Mouse (Mus musculus): Measurements from ENCODE around the gene Dppa1. TPM values are rescaled to one million over a fixed set of nuclear protein-coding genes. Genes with fewer than 3 reads are reported as not detected.
"Not testable (repeated sequence)": the region's sequence is repeated elsewhere in the genome, so short reads cannot be mapped to it uniquely, and the experiment has no call there.

Dppa1 gene
- polyA plus RNA-seq (2014; fragmentation: Nextera tagmentation; extraction: Ambion mirVana), result not detected in 2 replicates

GRCm38 (mm10) chr11:46629211-46629795 lies at the start of gene Dppa1:
Gene Dppa1 (minus strand): TSS chr11:46629261.
- no peak for ATAC-seq (ENCODE audit: low read depth)

GRCm38 (mm10) chr11:46667938-46668337 lies 38.9 kb upstream of the Dppa1 start:
- no peak for DNase-seq (ENCODE audit: low spot score)
- H3K4me1 ChIP-seq (ENCODE audit: control insufficient read depth, insufficient read depth, low read length), result no peaks in the 10 kb centered on the region
- H3K27ac ChIP-seq (replicated peaks; ENCODE audit: low read depth, low read length), result no peak overlapping the region
- H3K4me3 ChIP-seq (ENCODE audit: low read depth, low read length), result no peak overlapping the region
- H3K36me3 ChIP-seq (ENCODE audit: control insufficient read depth, insufficient read depth, low read length), result no peaks in the 10 kb centered on the region
- H3K9me3 ChIP-seq (ENCODE audit: control insufficient read depth, low read length), result no peaks in the 10 kb centered on the region
- H3K27me3 ChIP-seq (replicated peaks; ENCODE audit: control insufficient read depth, insufficient read depth, low read length), result no peaks in the 10 kb centered on the region
- H3K4me2 ChIP-seq (ENCODE audit: low read depth, low read length), result no peak overlapping the region
- no peak for ATAC-seq (ENCODE audit: low read depth)
- H3K9ac ChIP-seq (ENCODE audit: low read depth, low read length), result no peak overlapping the region
- 64% methylated on average over 2 of the region's 2 CpGs for WGBS

More at GRCm38 (mm10) chr11:46629211-46629795, at the start of gene Dppa1:
- WGBS, result 40% methylated on average over 2 of the region's 2 CpGs
- H3K27ac ChIP-seq (replicated peaks; ENCODE audit: low read depth, low read length), result no peak within 1 kb of the TSS
- H3K4me2 ChIP-seq (ENCODE audit: low read depth, low read length), result no peak within 1 kb of the TSS
- H3K36me3 ChIP-seq (ENCODE audit: control insufficient read depth, insufficient read depth, low read length), result no peaks in the 10 kb centered on the region
- no peaks in the 10 kb centered on the region for H3K9me3 ChIP-seq (ENCODE audit: control insufficient read depth, low read length)
- H3K27me3 ChIP-seq (replicated peaks; ENCODE audit: control insufficient read depth, insufficient read depth, low read length), result no peaks in the 10 kb centered on the region
- DNase-seq (ENCODE audit: low spot score), result peak; percentile 1
- H3K4me1 ChIP-seq (ENCODE audit: control insufficient read depth, insufficient read depth, low read length), result no peaks in the 10 kb centered on the region
- H3K4me3 ChIP-seq (ENCODE audit: low read depth, low read length), result no peak within 1 kb of the TSS
- H3K9ac ChIP-seq (ENCODE audit: low read depth, low read length), result no peak within 1 kb of the TSS

- H3K9me3 ChIP-seq (ENCODE audit: control insufficient read depth, low read length), result no peaks in the 10 kb centered on the region
- no peak overlapping the region for H3K27ac ChIP-seq (replicated peaks; ENCODE audit: low read depth, low read length)
- no peak overlapping the region for H3K4me2 ChIP-seq (ENCODE audit: low read depth, low read length)
- 93% methylated on average over 3 of the region's 3 CpGs for WGBS
- H3K27me3 ChIP-seq (replicated peaks; ENCODE audit: control insufficient read depth, insufficient read depth, low read length), result no peaks in the 10 kb centered on the region
- no peak overlapping the region for H3K9ac ChIP-seq (ENCODE audit: low read depth, low read length)
- DNase-seq (ENCODE audit: low spot score) (no peak), ATAC-seq (ENCODE audit: low read depth) (no peak)
- no peaks in the 10 kb centered on the region for H3K4me1 ChIP-seq (ENCODE audit: control insufficient read depth, insufficient read depth, low read length)
- H3K4me3 ChIP-seq (ENCODE audit: low read depth, low read length), result no peak overlapping the region
- H3K36me3 ChIP-seq (ENCODE audit: control insufficient read depth, insufficient read depth, low read length), result no peaks in the 10 kb centered on the region
These were observed 38.0 kb upstream of the Dppa1 start for GRCm38 (mm10) chr11:46667105-46667504.

GRCm38 (mm10) chr11:46665599-46666522 lies 36.8 kb upstream of the Dppa1 start:
- no peaks in the 10 kb centered on the region for H3K4me1 ChIP-seq (ENCODE audit: control insufficient read depth, insufficient read depth, low read length)
- no peak overlapping the region for H3K27ac ChIP-seq (replicated peaks; ENCODE audit: low read depth, low read length)
- ATAC-seq (ENCODE audit: low read depth) (no peak), DNase-seq (ENCODE audit: low spot score) (peak; percentile 40)
- no peaks in the 10 kb centered on the region for H3K27me3 ChIP-seq (replicated peaks; ENCODE audit: control insufficient read depth, insufficient read depth, low read length)
- H3K36me3 ChIP-seq (ENCODE audit: control insufficient read depth, insufficient read depth, low read length), result no peaks in the 10 kb centered on the region
- H3K9ac ChIP-seq (ENCODE audit: low read depth, low read length), result no peak overlapping the region
- WGBS, result 54% methylated on average over 6 of the region's 6 CpGs
- no peak overlapping the region for H3K4me2 ChIP-seq (ENCODE audit: low read depth, low read length)
- no peak overlapping the region for H3K4me3 ChIP-seq (ENCODE audit: low read depth, low read length)
- H3K9me3 ChIP-seq (ENCODE audit: control insufficient read depth, low read length), result no peaks in the 10 kb centered on the region

- no peak for DNase-seq (ENCODE audit: low spot score)
- Histone ChIP-seq H3K36me3 (ENCODE audit: control insufficient read depth, insufficient read depth, low read length) (no peaks in the 10 kb centered on the region), H3K9ac (ENCODE audit: low read depth, low read length) (no peak overlapping the region), H3K9me3 (ENCODE audit: control insufficient read depth, low read length) (no peaks in the 10 kb centered on the region), H3K4me3 (ENCODE audit: low read depth, low read length) (no peak overlapping the region), H3K27ac (replicated peaks; ENCODE audit: low read depth, low read length) (no peak overlapping the region), H3K27me3 (replicated peaks; ENCODE audit: control insufficient read depth, insufficient read depth, low read length) (no peaks in the 10 kb centered on the region), H3K4me2 (ENCODE audit: low read depth, low read length) (no peak overlapping the region), H3K4me1 (ENCODE audit: control insufficient read depth, insufficient read depth, low read length) (no peaks in the 10 kb centered on the region)
- ATAC-seq (ENCODE audit: low read depth), result no peak
- 63% methylated on average over 4 of the region's 4 CpGs for WGBS
These were observed 34.2 kb upstream of the Dppa1 start for GRCm38 (mm10) chr11:46663215-46663614.

- ATAC-seq (ENCODE audit: low read depth), result no peak
- 88% methylated on average over 3 of the region's 3 CpGs for WGBS
These were observed 23.4 kb upstream of the Dppa1 start for GRCm38 (mm10) chr11:46652476-46652875.

GRCm38 (mm10) chr11:46649655-46650054 lies 20.6 kb upstream of the Dppa1 start:
- H3K27me3 ChIP-seq (replicated peaks; ENCODE audit: control insufficient read depth, insufficient read depth, low read length); H3K4me1 ChIP-seq (ENCODE audit: control insufficient read depth, insufficient read depth, low read length); ATAC-seq (ENCODE audit: low read depth); DNase-seq (ENCODE audit: low spot score); H3K36me3 ChIP-seq (ENCODE audit: control insufficient read depth, insufficient read depth, low read length); H3K27ac ChIP-seq (replicated peaks; ENCODE audit: low read depth, low read length); H3K9ac ChIP-seq (ENCODE audit: low read depth, low read length); H3K4me2 ChIP-seq (ENCODE audit: low read depth, low read length); H3K9me3 ChIP-seq (ENCODE audit: control insufficient read depth, low read length); H3K4me3 ChIP-seq (ENCODE audit: low read depth, low read length): not testable (repeated sequence)
- WGBS, result 47% methylated on average over 3 of the region's 3 CpGs

More at GRCm38 (mm10) chr11:46652476-46652875, 23.4 kb upstream of the Dppa1 start:
- H3K4me2 ChIP-seq (ENCODE audit: low read depth, low read length), result no peak overlapping the region
- DNase-seq (ENCODE audit: low spot score), result no peak
- H3K27me3 ChIP-seq (replicated peaks; ENCODE audit: control insufficient read depth, insufficient read depth, low read length), result no peaks in the 10 kb centered on the region
- H3K4me1 ChIP-seq (ENCODE audit: control insufficient read depth, insufficient read depth, low read length), result no peaks in the 10 kb centered on the region
- H3K9ac ChIP-seq (ENCODE audit: low read depth, low read length), result no peak overlapping the region
- H3K9me3 ChIP-seq (ENCODE audit: control insufficient read depth, low read length), result no peaks in the 10 kb centered on the region
- H3K36me3 ChIP-seq (ENCODE audit: control insufficient read depth, insufficient read depth, low read length), result no peaks in the 10 kb centered on the region
- H3K27ac ChIP-seq (replicated peaks; ENCODE audit: low read depth, low read length), result no peak overlapping the region
- no peak overlapping the region for H3K4me3 ChIP-seq (ENCODE audit: low read depth, low read length)

- no peak overlapping the region for H3K4me3 ChIP-seq (ENCODE audit: low read depth, low read length)
- H3K36me3 ChIP-seq (ENCODE audit: control insufficient read depth, insufficient read depth, low read length), result no peaks in the 10 kb centered on the region
- H3K27ac ChIP-seq (replicated peaks; ENCODE audit: low read depth, low read length), result no peak overlapping the region
- H3K9me3 ChIP-seq (ENCODE audit: control insufficient read depth, low read length), result no peaks in the 10 kb centered on the region
- WGBS, result 70% methylated on average over 1 of the region's 1 CpGs
- H3K4me2 ChIP-seq (ENCODE audit: low read depth, low read length), result no peak overlapping the region
- H3K27me3 ChIP-seq (replicated peaks; ENCODE audit: control insufficient read depth, insufficient read depth, low read length), result no peaks in the 10 kb centered on the region
- H3K4me1 ChIP-seq (ENCODE audit: control insufficient read depth, insufficient read depth, low read length), result no peaks in the 10 kb centered on the region
- H3K9ac ChIP-seq (ENCODE audit: low read depth, low read length), result no peak overlapping the region
- ATAC-seq (ENCODE audit: low read depth) (no peak), DNase-seq (ENCODE audit: low spot score) (no peak)
These were observed 15.8 kb upstream of the Dppa1 start for GRCm38 (mm10) chr11:46644824-46645223.
